ENCODE assay signal across 17 mouse cellular contexts in genomic region chr19:5716955-5717354, GRCm38 (mm10). TPM values are rescaled to one million over a fixed set of nuclear protein-coding genes. Genes with fewer than 3 reads are reported as not detected.
A peak's percentile ranks its signal among the peaks of the same experiment; 100 is the strongest.
DNase-seq lines count a peak whose midpoint lies in the region; ATAC-seq and TF ChIP-seq lines count a peak whose summit lies in the region.
"Had no signal": no experiment of that assay in that cellular context is flagged by ENCODE, and none has a peak within 500 bp of the region (broad histone marks: within the 10 kb centered on the region; RNA-seq: fewer than 3 reads in every experiment).

No protein-coding gene starts in this region.

- TF ChIP-seq CTCF in layer of hippocampus, adult 2 months (conservative IDR thresholded peaks at IDR 0.05): no peak
- no peak for TF ChIP-seq CTCF in forebrain, postnatal 0 days (IDR thresholded peaks at IDR 0.05; ENCODE audit: low read depth)

- peaks cover 6% of the 10 kb centered on the region; the same call in 1 of the 2 replicates for H3K27me3 ChIP-seq in erythroblast, embryonic 14.5 days (ENCODE audit: control insufficient read depth)
- no peaks in the 10 kb centered on the region for H3K27me3 ChIP-seq in forebrain, postnatal 0 days (ENCODE audit: insufficient read depth, low read length)
- H3K27me3 ChIP-seq in midbrain, embryonic 15.5 days (replicated peaks): no peaks in the 10 kb centered on the region
- no peaks in the 10 kb centered on the region for H3K27me3 ChIP-seq in kidney, embryonic 15.5 days
- H3K27me3 ChIP-seq: neural tube, embryonic 12.5 days; Patski had no signal

- ATAC-seq in erythroblast, adult 5-6 weeks (replicated peaks; ENCODE audit: low FRiP score, poor library complexity, severe bottlenecking): no peak
- no peak for ATAC-seq in forebrain, postnatal 0 days
- ATAC-seq in midbrain, embryonic 15.5 days (replicated peaks): 0 out of 2 replicates have a peak, but pooled peaks have one; percentile 28
- ATAC-seq in megakaryocyte-erythroid progenitor cell, adult 5-6 weeks (replicated peaks; ENCODE audit: low FRiP score, low TSS enrichment, poor library complexity, severe bottlenecking): no peak
- no peak for ATAC-seq in kidney, embryonic 15.5 days (replicated peaks; ENCODE audit: low FRiP score)
- ATAC-seq: Patski had no signal

- 50% methylated on average over 10 of the region's 10 CpGs for WGBS in forebrain, postnatal 0 days
- 44% methylated on average over 10 of the region's 10 CpGs for WGBS in midbrain, embryonic 15.5 days
- WGBS in kidney, embryonic 15.5 days: 59% methylated on average over 10 of the region's 10 CpGs

- H3K4me1 ChIP-seq in erythroblast, embryonic 14.5 days (ENCODE audit: control insufficient read depth): peaks cover 99% of the 10 kb centered on the region
- H3K4me1 ChIP-seq in forebrain, postnatal 0 days (ENCODE audit: insufficient read depth): peaks cover 9% of the 10 kb centered on the region
- peaks cover 31% of the 10 kb centered on the region for H3K4me1 ChIP-seq in midbrain, embryonic 15.5 days
- H3K4me1 ChIP-seq in kidney, embryonic 15.5 days: peaks cover 46% of the 10 kb centered on the region

- peak overlapping the region; percentile 85 for H3K27ac ChIP-seq in layer of hippocampus, adult 2 months
- peak overlapping the region; percentile 45; the same call in 1 of the 2 replicates for H3K27ac ChIP-seq in forebrain, postnatal 0 days (ENCODE audit: low read depth, low read length)
- peak overlapping the region; percentile 49 for H3K27ac ChIP-seq in midbrain, embryonic 15.5 days
- H3K27ac ChIP-seq in kidney, embryonic 15.5 days: no peak overlapping the region
- H3K27ac ChIP-seq: macrophage; neural tube, embryonic 12.5 days had no signal

- peaks cover 100% of the 10 kb centered on the region for H3K36me3 ChIP-seq in erythroblast, embryonic 14.5 days (ENCODE audit: control insufficient read depth)
- peaks cover 47% of the 10 kb centered on the region for H3K36me3 ChIP-seq in forebrain, postnatal 0 days (ENCODE audit: insufficient read depth)
- peaks cover 20% of the 10 kb centered on the region for H3K36me3 ChIP-seq in midbrain, embryonic 15.5 days (replicated peaks)
- H3K36me3 ChIP-seq in kidney, embryonic 15.5 days: peaks cover 64% of the 10 kb centered on the region

- no peaks in the 10 kb centered on the region for H3K9me3 ChIP-seq in erythroblast, embryonic 14.5 days (ENCODE audit: control insufficient read depth, low read length)
- H3K9me3 ChIP-seq in forebrain, postnatal 0 days (ENCODE audit: low read length): no peaks in the 10 kb centered on the region
- no peaks in the 10 kb centered on the region for H3K9me3 ChIP-seq in midbrain, embryonic 15.5 days
- no peaks in the 10 kb centered on the region for H3K9me3 ChIP-seq in kidney, embryonic 15.5 days (replicated peaks)
- H3K9me3 ChIP-seq: neural tube, embryonic 12.5 days had no signal

- no peak overlapping the region for H3K9ac ChIP-seq in forebrain, postnatal 0 days
- no peak overlapping the region for H3K9ac ChIP-seq in midbrain, embryonic 15.5 days
- H3K9ac ChIP-seq in kidney, embryonic 15.5 days: no peak overlapping the region

- no peak for DNase-seq in layer of hippocampus, adult 2 months (ENCODE audit: low spot score in 2 of 2)
- no peak for DNase-seq in layer of hippocampus, postnatal 14 days (ENCODE audit: low spot score in 2 of 2)
- no peak for DNase-seq in forebrain, postnatal 0 days
- DNase-seq: adrenal gland, postnatal 25 days; cerebellum, adult 11 months; heart, adult 18-20 months; heart, postnatal 36 days; thymus, postnatal 4 days had no signal

- H3K4me3 ChIP-seq in erythroblast, embryonic 14.5 days (replicated peaks): peak overlapping the region; percentile 29
- H3K4me3 ChIP-seq in layer of hippocampus, adult 2 months: peak overlapping the region; percentile 55; the same call in 1 of the 2 replicates
- H3K4me3 ChIP-seq in forebrain, postnatal 0 days (ENCODE audit: low read depth, low read length): no peak overlapping the region
- H3K4me3 ChIP-seq in midbrain, embryonic 15.5 days: no peak overlapping the region
- no peak overlapping the region for H3K4me3 ChIP-seq in kidney, embryonic 15.5 days (replicated peaks)
- H3K4me3 ChIP-seq: neural tube, embryonic 12.5 days had no signal

- H3K4me2 ChIP-seq in forebrain, postnatal 0 days (ENCODE audit: low read depth): peak overlapping the region; percentile 57; the same call in 1 of the 2 replicates
- peak overlapping the region; percentile 56; the same call in 1 of the 2 replicates for H3K4me2 ChIP-seq in midbrain, embryonic 15.5 days
- no peak overlapping the region for H3K4me2 ChIP-seq in kidney, embryonic 15.5 days

RNA-seq across cellular contexts. Expression of gene Ehbp1l1, which starts 9.2 kb away (rescaled TPM):
- 88.4 and 106 TPM in 2 replicates for polyA plus RNA-seq in erythroblast, embryonic 14.5 days (2012)
- total RNA-seq in erythroblast, adult 5-6 weeks (2015; ENCODE audit: low replicate concordance): 27.5 and 57.9 TPM in 2 replicates
- 236 and 446 TPM in 2 replicates for total RNA-seq in erythroblast, adult 5-6 weeks (2017; ENCODE audit: low replicate concordance)
- 10 to 100 TPM; 11.8 to 17.7 TPM for total RNA-seq in layer of hippocampus, adult 2 months (2021)
- 10 to 100 TPM; 15.6 to 20.1 TPM for total RNA-seq in layer of hippocampus, postnatal 14 days (2021)
- 28.5 and 33.2 TPM in 2 replicates for total RNA-seq in forebrain, postnatal 0 days (2014; rRNA removed)
- polyA plus RNA-seq in forebrain, postnatal 0 days (2015; fragmentation: Nextera tagmentation; extraction: Ambion mirVana): 41.3 and 53.0 TPM in 2 replicates
- 23.7 and 25.5 TPM in 2 replicates for polyA plus RNA-seq in midbrain, embryonic 15.5 days (2015; fragmentation: Nextera tagmentation; extraction: Ambion mirVana)
- total RNA-seq in megakaryocyte-erythroid progenitor cell, adult 5-6 weeks (2014; fragmentation: Nextera tagmentation): 43.9 and 46.1 TPM in 2 replicates
- 42.4 and 43.6 TPM in 2 replicates for total RNA-seq in megakaryocyte-erythroid progenitor cell, adult 5-6 weeks (2017)
- polyA plus RNA-seq in kidney, embryonic 15.5 days (2015; fragmentation: Nextera tagmentation; extraction: Ambion mirVana): 20.5 and 25.9 TPM in 2 replicates

RNA-seq across cellular contexts. Expression of gene Fam89b, which starts 12.5 kb away (rescaled TPM):
- 33.0 and 41.0 TPM in 2 replicates for polyA plus RNA-seq in erythroblast, embryonic 14.5 days (2012)
- 11.5 and 30.4 TPM in 2 replicates for total RNA-seq in erythroblast, adult 5-6 weeks (2015; ENCODE audit: low replicate concordance)
- 8.5 and 10.5 TPM in 2 replicates for total RNA-seq in erythroblast, adult 5-6 weeks (2017; ENCODE audit: low replicate concordance)
- total RNA-seq in layer of hippocampus, adult 2 months (2021): 10 to 100 TPM; 26.5 to 29.4 TPM
- total RNA-seq in layer of hippocampus, postnatal 14 days (2021): 10 to 100 TPM; 32.1 to 41.1 TPM
- 169 and 172 TPM in 2 replicates for total RNA-seq in forebrain, postnatal 0 days (2014; rRNA removed)
- 165 and 200 TPM in 2 replicates for polyA plus RNA-seq in forebrain, postnatal 0 days (2015; fragmentation: Nextera tagmentation; extraction: Ambion mirVana)
- 158 and 165 TPM in 2 replicates for polyA plus RNA-seq in midbrain, embryonic 15.5 days (2015; fragmentation: Nextera tagmentation; extraction: Ambion mirVana)
- 34.3 and 35.1 TPM in 2 replicates for total RNA-seq in megakaryocyte-erythroid progenitor cell, adult 5-6 weeks (2014; fragmentation: Nextera tagmentation)
- total RNA-seq in megakaryocyte-erythroid progenitor cell, adult 5-6 weeks (2017): 12.5 and 13.3 TPM in 2 replicates
- 89.0 and 91.4 TPM in 2 replicates for polyA plus RNA-seq in kidney, embryonic 15.5 days (2015; fragmentation: Nextera tagmentation; extraction: Ambion mirVana)

RNA-seq across cellular contexts. Expression of gene Kcnk7, which starts 12.8 kb away (rescaled TPM):
- polyA plus RNA-seq in erythroblast, embryonic 14.5 days (2012): 0.04 and 0.06 TPM in 2 replicates
- not detected in 2 replicates for total RNA-seq in erythroblast, adult 5-6 weeks (2015; ENCODE audit: low replicate concordance)
- not detected in 2 replicates for total RNA-seq in erythroblast, adult 5-6 weeks (2017; ENCODE audit: low replicate concordance)
- total RNA-seq in layer of hippocampus, adult 2 months (2021): under 1 TPM in 1 of 2 experiments, not detected in 1; 0.36 TPM
- total RNA-seq in layer of hippocampus, postnatal 14 days (2021): not detected
- total RNA-seq in forebrain, postnatal 0 days (2014; rRNA removed): not detected in 2 replicates
- polyA plus RNA-seq in forebrain, postnatal 0 days (2015; fragmentation: Nextera tagmentation; extraction: Ambion mirVana): 0.17 TPM in 1 of 2 replicates, not detected in the other
- 0.19 and 0.28 TPM in 2 replicates for polyA plus RNA-seq in midbrain, embryonic 15.5 days (2015; fragmentation: Nextera tagmentation; extraction: Ambion mirVana)
- total RNA-seq in megakaryocyte-erythroid progenitor cell, adult 5-6 weeks (2014; fragmentation: Nextera tagmentation): not detected in 2 replicates
- 0.19 TPM in 1 of 2 replicates, not detected in the other for total RNA-seq in megakaryocyte-erythroid progenitor cell, adult 5-6 weeks (2017)
- polyA plus RNA-seq in kidney, embryonic 15.5 days (2015; fragmentation: Nextera tagmentation; extraction: Ambion mirVana): 0.15 and 0.38 TPM in 2 replicates
- total RNA-seq: adrenal gland, postnatal 25 days; heart, adult 18-20 months; heart, postnatal 36 days; left cerebral cortex, adult 2 months had no signal
- polyA plus RNA-seq: macrophage had no signal

RNA-seq across cellular contexts. Expression of gene Ltbp3, which starts 23.7 kb away (rescaled TPM):
- polyA plus RNA-seq in erythroblast, embryonic 14.5 days (2012): 0.06 and 0.09 TPM in 2 replicates
- 0.63 TPM in 1 of 2 replicates, not detected in the other for total RNA-seq in erythroblast, adult 5-6 weeks (2015; ENCODE audit: low replicate concordance)
- total RNA-seq in erythroblast, adult 5-6 weeks (2017; ENCODE audit: low replicate concordance): 0.68 TPM in 1 of 2 replicates, not detected in the other
- 10 to 100 TPM; 23.8 to 30.0 TPM for total RNA-seq in layer of hippocampus, adult 2 months (2021)
- 10 to 100 TPM; 24.7 to 32.7 TPM for total RNA-seq in layer of hippocampus, postnatal 14 days (2021)
- total RNA-seq in forebrain, postnatal 0 days (2014; rRNA removed): 21.3 and 22.7 TPM in 2 replicates
- polyA plus RNA-seq in forebrain, postnatal 0 days (2015; fragmentation: Nextera tagmentation; extraction: Ambion mirVana): 5.9 and 12.4 TPM in 2 replicates
- polyA plus RNA-seq in midbrain, embryonic 15.5 days (2015; fragmentation: Nextera tagmentation; extraction: Ambion mirVana): 8.2 and 12.6 TPM in 2 replicates
- 3.5 and 4.4 TPM in 2 replicates for total RNA-seq in megakaryocyte-erythroid progenitor cell, adult 5-6 weeks (2014; fragmentation: Nextera tagmentation)
- total RNA-seq in megakaryocyte-erythroid progenitor cell, adult 5-6 weeks (2017): 3.4 TPM in 2 replicates
- 18.5 and 18.8 TPM in 2 replicates for polyA plus RNA-seq in kidney, embryonic 15.5 days (2015; fragmentation: Nextera tagmentation; extraction: Ambion mirVana)

RNA-seq across cellular contexts. Expression of gene Pcnx3, which starts 28.2 kb away (rescaled TPM):
- polyA plus RNA-seq in erythroblast, embryonic 14.5 days (2012): 43.8 and 46.7 TPM in 2 replicates
- total RNA-seq in erythroblast, adult 5-6 weeks (2015; ENCODE audit: low replicate concordance): 10.7 and 16.3 TPM in 2 replicates
- 14.8 and 20.3 TPM in 2 replicates for total RNA-seq in erythroblast, adult 5-6 weeks (2017; ENCODE audit: low replicate concordance)
- 10 to 100 TPM; 69.1 to 78.8 TPM for total RNA-seq in layer of hippocampus, adult 2 months (2021)
- total RNA-seq in layer of hippocampus, postnatal 14 days (2021): 10 to 100 TPM; 66.3 to 72.2 TPM
- 57.4 and 67.1 TPM in 2 replicates for total RNA-seq in forebrain, postnatal 0 days (2014; rRNA removed)
- 10.2 and 17.2 TPM in 2 replicates for polyA plus RNA-seq in forebrain, postnatal 0 days (2015; fragmentation: Nextera tagmentation; extraction: Ambion mirVana)
- polyA plus RNA-seq in midbrain, embryonic 15.5 days (2015; fragmentation: Nextera tagmentation; extraction: Ambion mirVana): 29.2 TPM in 2 replicates
- 55.8 and 72.0 TPM in 2 replicates for total RNA-seq in megakaryocyte-erythroid progenitor cell, adult 5-6 weeks (2014; fragmentation: Nextera tagmentation)
- total RNA-seq in megakaryocyte-erythroid progenitor cell, adult 5-6 weeks (2017): 8.2 and 14.4 TPM in 2 replicates
- 22.2 and 30.1 TPM in 2 replicates for polyA plus RNA-seq in kidney, embryonic 15.5 days (2015; fragmentation: Nextera tagmentation; extraction: Ambion mirVana)

Comparison
In these comparisons a context has a peak if more than half of its experiments do, and no peak if none do; other contexts are left out.
1. H3K4me3 ChIP-seq: peak in erythroblast, embryonic 14.5 days (single experiment) and layer of hippocampus, adult 2 months (single experiment); none in forebrain, postnatal 0 days (single experiment), midbrain, embryonic 15.5 days (single experiment) and kidney, embryonic 15.5 days (single experiment).